Mouse (Mus musculus) lung, adult 2 months (tissue): Measurements from ENCODE around the gene Nek9. TPM values are rescaled to one million over a fixed set of nuclear protein-coding genes. Genes with fewer than 3 reads are reported as not detected.

Source experiments
- DNase-seq: peaks from one replicate; pipeline ENCODE4 v3.0.0; 2022
- H3K4me1 ChIP-seq: fragments of 200-500 bp; 2 replicates; pipeline ENCODE4 v1.6.1; 2011; ENCODE audit warnings: low read length; ENCODE audit not compliant: control insufficient read depth, insufficient read depth
- H3K4me3 ChIP-seq: fragments of 200-500 bp; replicated peaks from 2 replicates; pipeline ENCODE3; 2011; ENCODE audit warnings: low read depth, mild to moderate bottlenecking, control low read depth, low read length; ENCODE audit errors: extremely low read depth
- CTCF ChIP-seq: fragments of 200-500 bp; IDR thresholded peaks from 2 replicates; pipeline ENCODE4 v1.5.1; 2011; ENCODE audit warnings: mild to moderate bottlenecking, low read length, control low read depth; ENCODE audit not compliant: insufficient read depth
- POLR2A ChIP-seq: fragments of 200-500 bp; IDR thresholded peaks from 2 replicates; pipeline ENCODE4 v1.6.1; 2011; ENCODE audit warnings: low read depth, mild to moderate bottlenecking, control low read depth, low read length, borderline replicate concordance; ENCODE audit errors: extremely low read depth
- WGBS: fragments of 180-500 bp; shearing (Covaris S2); methylation state at CpG from one replicate; pipeline ENCODE4 v1.1.7; 2018; 5-methylcytosine and 5-hydroxymethylcytosine counted together
- polyA plus RNA-seq: library from polyadenylated mRNA; depleted of rRNA; stranded (reverse); fragments of >200 nt; gene quantifications from 2 replicates; pipeline ENCODE4 v1.2.3, GENCODE M21; 2012; rRNA removed

Nek9 gene
- polyA plus RNA-seq, 1 experiment: 39.7 TPM

GRCm38 (mm10) chr12:85269821-85270220, 69.3 kb downstream of the Nek9 start:
- no peak for DNase-seq
- H3K4me1 ChIP-seq: no peaks in the 10 kb centered on the region
- TF ChIP-seq CTCF: no peak
- no peak for TF ChIP-seq POLR2A
- H3K4me3 ChIP-seq: no peak overlapping the region
- 46% methylated on average over 3 of the region's 3 CpGs for WGBS

- no peak overlapping the region for H3K4me3 ChIP-seq
- 92% methylated on average over 3 of the region's 3 CpGs for WGBS
- TF ChIP-seq POLR2A (no peak), CTCF (no peak)
- DNase-seq: no peak
- H3K4me1 ChIP-seq: no peaks in the 10 kb centered on the region
Observed at GRCm38 (mm10) chr12:85266248-85266647, 72.9 kb downstream of the Nek9 start.

- H3K4me3 ChIP-seq: no peak overlapping the region
- 51% methylated on average over 7 of the region's 7 CpGs for WGBS
- TF ChIP-seq POLR2A (no peak), CTCF (no peak)
- no peak for DNase-seq
- H3K4me1 ChIP-seq: no peaks in the 10 kb centered on the region
Observed at GRCm38 (mm10) chr12:85264940-85265339, 74.2 kb downstream of the Nek9 start.

DNA sequence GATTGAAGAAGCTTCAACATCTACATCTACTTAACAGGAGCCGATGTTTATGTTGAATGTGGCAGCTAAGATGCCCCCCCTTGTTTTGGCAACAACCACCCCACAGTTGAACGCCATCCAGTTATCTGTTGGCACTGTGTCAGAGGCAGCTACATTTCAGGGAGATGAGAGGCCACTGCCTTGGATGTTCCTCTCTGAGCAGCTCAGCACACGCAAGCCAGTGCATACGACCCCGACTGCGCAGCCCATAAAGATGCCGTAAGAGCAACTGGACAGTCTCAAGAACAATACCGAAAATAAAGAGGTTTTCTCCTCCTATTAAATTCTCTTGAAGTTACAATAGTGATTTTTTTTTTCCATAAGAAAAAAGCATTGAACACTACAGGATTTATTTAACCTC, 74.6 kb downstream of the Nek9 start:
- TF ChIP-seq CTCF: no peak
- H3K4me1 ChIP-seq: no peaks in the 10 kb centered on the region
- DNase-seq: no peak
- no peak overlapping the region for H3K4me3 ChIP-seq
- WGBS: 74% methylated on average over 8 of the region's 8 CpGs

GRCm38 (mm10) chr12:85263190-85263589, 76.0 kb downstream of the Nek9 start:
- DNase-seq: no peak
- no peaks in the 10 kb centered on the region for H3K4me1 ChIP-seq
- H3K4me3 ChIP-seq: no peak overlapping the region
- 83% methylated on average over 5 of the region's 5 CpGs for WGBS
- no peak for TF ChIP-seq POLR2A
- no peak for TF ChIP-seq CTCF

- TF ChIP-seq POLR2A: no peak
- TF ChIP-seq CTCF: no peak
- Histone ChIP-seq H3K4me3 (no peak overlapping the region), H3K4me1 (no peaks in the 10 kb centered on the region; the same call in 1 of the 2 replicates)
- no peak for DNase-seq
- 59% methylated on average over 10 of the region's 10 CpGs for WGBS
Observed at GRCm38 (mm10) chr12:85262489-85262888, 76.7 kb downstream of the Nek9 start.

GRCm38 (mm10) chr12:85257008-85257639, 82.0 kb downstream of the Nek9 start:
- WGBS: 53% methylated on average over 7 of the region's 7 CpGs
- DNase-seq: no peak
- TF ChIP-seq CTCF: no peak
- TF ChIP-seq POLR2A: no peak
- Histone ChIP-seq H3K4me3 (no peak overlapping the region), H3K4me1 (peaks cover 13% of the 10 kb centered on the region)

DNA sequence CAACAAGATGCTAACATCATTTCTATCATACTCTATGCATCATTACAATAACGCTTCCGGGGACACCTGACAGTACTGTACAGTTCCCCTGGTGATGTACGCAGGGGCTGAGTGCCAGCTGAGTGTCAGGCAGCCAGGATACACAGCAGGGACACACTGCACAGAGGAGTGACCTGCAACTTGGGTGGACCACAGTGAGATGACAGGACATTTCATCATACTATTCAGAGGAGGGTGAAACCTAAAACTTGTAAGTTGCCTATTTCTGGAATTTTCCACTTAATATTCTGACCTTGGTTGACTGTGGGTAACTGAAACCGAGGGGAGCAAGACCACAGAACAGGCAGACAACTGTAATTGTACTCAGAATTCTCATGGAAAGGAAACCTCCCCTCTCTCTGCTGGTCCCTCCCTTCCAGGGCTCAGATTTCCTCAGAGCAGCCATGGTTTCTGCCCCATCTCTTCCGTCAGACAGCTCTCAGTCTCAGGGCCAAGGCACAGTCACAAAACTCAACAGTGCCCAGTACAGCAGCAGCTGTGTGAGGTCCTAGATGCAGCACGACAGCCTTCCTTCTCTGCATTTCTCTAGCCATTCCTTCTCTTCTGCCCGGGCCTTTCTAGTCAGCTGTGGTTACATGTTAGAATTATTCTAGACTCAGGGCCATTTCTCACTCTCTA, 82.9 kb downstream of the Nek9 start:
- TF ChIP-seq POLR2A: no peak
- TF ChIP-seq CTCF: no peak
- WGBS: 59% methylated on average over 7 of the region's 7 CpGs
- peaks cover 13% of the 10 kb centered on the region for H3K4me1 ChIP-seq
- DNase-seq: no peak
- H3K4me3 ChIP-seq: no peak overlapping the region

DNA sequence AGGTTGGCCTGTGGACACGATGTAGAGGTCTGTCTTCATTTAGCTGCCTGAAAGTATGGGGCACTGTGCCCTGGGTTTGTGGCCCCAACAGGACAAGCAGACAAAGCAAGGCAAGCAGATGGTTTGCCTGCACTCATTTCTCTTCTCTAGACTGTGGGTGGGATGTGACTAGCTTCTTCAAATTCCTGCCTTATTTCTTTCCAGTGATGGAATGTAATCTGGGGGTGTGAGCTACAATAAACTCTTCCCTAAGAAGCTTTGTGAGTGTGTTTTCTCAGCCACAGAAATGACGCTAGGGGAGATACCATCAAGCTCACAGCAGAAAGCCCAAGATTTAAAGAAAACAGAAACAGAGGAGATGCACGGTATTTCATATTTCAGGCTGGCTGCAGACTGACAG, 87.1 kb downstream of the Nek9 start:
- TF ChIP-seq CTCF: no peak
- TF ChIP-seq POLR2A: no peak
- DNase-seq: no peak
- 80% methylated on average over 3 of the region's 3 CpGs for WGBS
- H3K4me3 ChIP-seq: no peak overlapping the region
- peaks cover 9% of the 10 kb centered on the region for H3K4me1 ChIP-seq

Other genes starting within 250 kb of the Nek9 start
- 2.6 and 2.8 TPM in 2 replicates for gene Prox2, start 228.6 kb downstream of the Nek9 start, polyA plus RNA-seq
- gene Dlst, start 228.5 kb downstream of the Nek9 start, polyA plus RNA-seq: 62.8 and 88.7 TPM in 2 replicates
- gene Rps6kl1, start 188.1 kb downstream of the Nek9 start, polyA plus RNA-seq: 1.1 and 1.4 TPM in 2 replicates
- gene Pgf, start 161.6 kb downstream of the Nek9 start, polyA plus RNA-seq: 3.0 and 3.6 TPM in 2 replicates
- gene Eif2b2, start 119.9 kb downstream of the Nek9 start, polyA plus RNA-seq: 92.1 and 92.6 TPM in 2 replicates
- gene Mlh3, start 68.8 kb downstream of the Nek9 start, polyA plus RNA-seq: 3.7 and 5.5 TPM in 2 replicates
- gene Acyp1, start 50.9 kb downstream of the Nek9 start, polyA plus RNA-seq: 6.3 and 8.7 TPM in 2 replicates
- 1.5 and 1.7 TPM in 2 replicates for gene Zc2hc1c, start 50.8 kb downstream of the Nek9 start, polyA plus RNA-seq
- 227 and 239 TPM in 2 replicates for gene Tmed10, start 35.5 kb upstream of the Nek9 start, polyA plus RNA-seq
- 37.8 and 55.0 TPM in 2 replicates for gene Fos, start 134.5 kb upstream of the Nek9 start, polyA plus RNA-seq